Mouse (Mus musculus): ENCODE measurements around the gene Vmn1r159. TPM values are rescaled to one million over a fixed set of nuclear protein-coding genes. Genes with fewer than 3 reads are reported as not detected.
"Not testable (repeated sequence)": the region's sequence is repeated elsewhere in the genome, so short reads cannot be mapped to it uniquely, and the experiment has no call there.

Gene Vmn1r159
- total RNA-seq (2021), result not detected
- long read RNA-seq, experiment 1, result 0 reads
- long read RNA-seq, experiment 2, result 0 reads

DNA sequence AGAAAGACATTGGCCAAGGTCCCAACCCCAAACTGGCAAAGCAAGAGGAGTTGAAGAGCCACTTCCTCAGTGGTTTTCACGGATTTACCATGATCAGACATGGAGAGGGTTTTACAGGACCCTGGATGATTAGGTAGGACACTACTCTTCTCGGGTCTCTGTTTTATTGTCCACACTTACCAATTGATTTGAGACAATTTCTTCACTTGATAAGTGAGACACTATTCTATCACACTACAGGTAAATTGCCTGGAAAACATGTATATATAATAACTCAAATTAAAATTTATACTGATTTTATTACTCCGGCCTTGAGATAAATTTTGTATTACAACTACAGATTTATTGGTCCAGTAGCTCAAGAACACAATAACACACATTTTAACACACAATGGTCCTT, at the start of gene Vmn1r159:
Vmn1r159 (minus strand) TSS at position 101 of the 400 bp plus-strand sequence.
- DNase-seq (ENCODE audit: low spot score in 2 of 2), result not testable (repeated sequence)

DNA sequence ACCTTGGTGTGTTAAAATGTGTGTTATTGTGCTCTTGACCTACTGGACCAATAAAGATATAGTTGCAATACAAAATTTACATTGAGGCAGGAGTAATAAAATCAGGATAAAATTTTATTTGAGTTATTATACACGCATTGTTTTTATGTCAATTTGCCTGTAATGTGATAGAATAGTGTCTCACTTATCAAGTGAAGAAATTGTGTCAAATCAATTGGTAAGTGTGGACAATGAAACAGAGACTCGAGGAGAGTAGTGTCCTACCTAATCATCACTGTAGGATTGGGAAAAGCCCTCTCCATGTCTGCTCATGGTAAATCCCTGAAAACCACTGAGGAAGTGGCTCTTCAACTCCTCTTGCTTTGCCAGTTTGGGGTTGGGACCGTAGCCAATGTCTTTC, 27.5 kb upstream of the Vmn1r159 start, which contains the start of gene Vmn1r160:
Vmn1r160 (plus strand) TSS at position 301 of the 400 bp plus-strand sequence.
- DNase-seq (ENCODE audit: low spot score in 2 of 2), result not testable (repeated sequence)

Other genes starting within 250 kb of the Vmn1r159 start
- gene Vmn1r155, start 185.6 kb downstream of the Vmn1r159 start, total RNA-seq (2021), result not detected
- not detected for gene Gm8693, start 151.3 kb downstream of the Vmn1r159 start, total RNA-seq (2021)
- gene Gm4567, start 123.9 kb downstream of the Vmn1r159 start, total RNA-seq (2021), result not detected
- not detected for gene Vmn1r157, start 81.9 kb downstream of the Vmn1r159 start, total RNA-seq (2021)
- gene Vmn1r158, start 52.8 kb downstream of the Vmn1r159 start, total RNA-seq (2021), result not detected
- not detected for gene Vmn1r160, start 27.6 kb upstream of the Vmn1r159 start, total RNA-seq (2021)
- not detected for gene Gm4214, start 141.1 kb upstream of the Vmn1r159 start, total RNA-seq (2021)
- not detected for gene Gm4216, start 176.3 kb upstream of the Vmn1r159 start, total RNA-seq (2021)
- gene Vmn1r163, start 211.9 kb upstream of the Vmn1r159 start, total RNA-seq (2021), result not detected
- gene Gm8720, start 223.9 kb upstream of the Vmn1r159 start, total RNA-seq (2021), result not detected